Mouse (Mus musculus) heart, embryonic 12.5 days (tissue): ENCODE measurements around the gene Tmtc1. TPM values are rescaled to one million over a fixed set of nuclear protein-coding genes. Genes with fewer than 3 reads are reported as not detected.

Experiments
- ATAC-seq: fragments of 200-750 bp; cut with Nextera tagmentation; 2 replicates; pipeline ENCODE4 v1.8.0; 2017; ENCODE audit warnings: moderate TSS enrichment, moderate library complexity; ENCODE audit not compliant: insufficient number of reproducible peaks, low FRiP score
- H3K27ac ChIP-seq: fragments of 300-500 bp; sonication (generic); 2 replicates; pipeline ENCODE4 v1.5.1; 2016; ENCODE audit warnings: mild to moderate bottlenecking, moderate library complexity; ENCODE audit not compliant: poor library complexity, severe bottlenecking
- H3K27me3 ChIP-seq: fragments of 300-500 bp; sonication (generic); replicated peaks from 2 replicates; pipeline ENCODE4 v1.6.1; 2016; ENCODE audit warnings: mild to moderate bottlenecking, moderate library complexity
- H3K36me3 ChIP-seq: fragments of 300-500 bp; sonication (generic); 2 replicates; pipeline ENCODE4 v1.6.1; 2016; ENCODE audit warnings: mild to moderate bottlenecking, moderate library complexity
- H3K4me1 ChIP-seq: fragments of 300-500 bp; sonication (generic); replicated peaks from 2 replicates; pipeline ENCODE4 v1.6.1; 2016; ENCODE audit warnings: mild to moderate bottlenecking
- H3K4me2 ChIP-seq: fragments of 300-500 bp; sonication (generic); 2 replicates; pipeline ENCODE4 v1.6.1; 2016; ENCODE audit warnings: mild to moderate bottlenecking, moderate library complexity
- H3K4me3 ChIP-seq: fragments of 300-500 bp; sonication (generic); 2 replicates; pipeline ENCODE4 v1.5.1; 2016; ENCODE audit warnings: mild to moderate bottlenecking
- H3K9ac ChIP-seq: fragments of 300-500 bp; sonication (generic); 2 replicates; pipeline ENCODE4 v1.6.1; 2016; ENCODE audit warnings: mild to moderate bottlenecking, moderate library complexity
- H3K9me3 ChIP-seq: fragments of 300-500 bp; sonication (generic); replicated peaks from 2 replicates; pipeline ENCODE4 v1.6.1; 2016; ENCODE audit warnings: mild to moderate bottlenecking, moderate library complexity
- WGBS: fragments of 180-500 bp; shearing (Covaris S2); methylation state at CpG from one replicate; pipeline ENCODE4 v1.1.7; 2016; 5-methylcytosine and 5-hydroxymethylcytosine counted together
- polyA plus RNA-seq: library from polyadenylated mRNA; unstranded; fragments of >200 nt; fragmentation: Nextera tagmentation; extraction: Ambion mirVana; gene quantifications from 2 replicates; pipeline ENCODE4 v1.2.1, GENCODE M21; 2016

Tmtc1 gene
- polyA plus RNA-seq, 1 experiment from 2014 or later, result 3.4 TPM

DNA sequence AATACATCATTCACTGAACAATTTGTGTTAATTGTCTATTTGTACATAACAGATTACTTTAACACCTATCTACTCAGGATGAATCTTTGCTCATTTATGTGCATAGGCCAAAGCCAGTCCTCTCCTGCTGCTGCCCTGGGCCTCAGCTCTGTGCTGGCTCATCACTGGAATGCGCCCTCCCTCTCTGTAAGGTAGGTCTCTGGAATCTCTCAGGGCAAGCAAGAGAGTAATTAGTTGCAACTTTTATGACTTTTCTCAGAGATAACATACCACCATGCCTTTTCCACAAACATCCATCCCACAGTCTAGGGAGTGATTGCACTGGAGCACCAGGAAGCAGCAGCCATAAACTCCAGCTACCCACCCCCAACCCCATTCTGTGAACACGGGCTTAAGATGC, 70.7 kb downstream of the Tmtc1 start:
- 55% methylated on average over 2 of the region's 2 CpGs for WGBS
- Histone ChIP-seq H3K4me2 (no peak overlapping the region), H3K4me3 (no peak overlapping the region), H3K27ac (no peak overlapping the region), H3K9ac (no peak overlapping the region), H3K9me3 (peaks cover 4% of the 10 kb centered on the region; the same call in 1 of the 2 replicates), H3K36me3 (no peaks in the 10 kb centered on the region), H3K27me3 (no peaks in the 10 kb centered on the region), H3K4me1 (no peaks in the 10 kb centered on the region)
- ATAC-seq, result no peak

DNA sequence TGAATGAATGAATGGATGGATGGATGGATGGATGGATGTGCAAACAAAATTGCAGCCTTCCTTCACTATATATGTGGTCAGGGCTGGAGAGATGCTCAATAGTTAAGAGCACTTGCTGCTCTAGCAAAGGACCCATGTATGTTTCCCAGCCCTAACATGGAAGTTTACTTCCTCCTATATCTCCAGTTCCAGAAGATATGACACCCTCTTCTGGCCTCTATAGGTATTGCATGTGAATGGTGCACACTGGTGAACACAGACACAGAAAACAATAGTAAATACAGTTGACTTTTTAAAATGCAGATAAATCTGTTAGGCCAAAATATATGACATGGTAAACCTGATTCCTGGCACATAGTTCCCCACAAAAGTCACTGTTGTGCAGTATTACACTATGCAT, 73.0 kb downstream of the Tmtc1 start:
- Histone ChIP-seq H3K36me3 (no peaks in the 10 kb centered on the region), H3K27ac (no peak overlapping the region), H3K4me2 (no peak overlapping the region), H3K4me3 (no peak overlapping the region), H3K4me1 (no peaks in the 10 kb centered on the region), H3K9me3 (no peaks in the 10 kb centered on the region), H3K27me3 (no peaks in the 10 kb centered on the region), H3K9ac (no peak overlapping the region)
- ATAC-seq, result no peak

DNA sequence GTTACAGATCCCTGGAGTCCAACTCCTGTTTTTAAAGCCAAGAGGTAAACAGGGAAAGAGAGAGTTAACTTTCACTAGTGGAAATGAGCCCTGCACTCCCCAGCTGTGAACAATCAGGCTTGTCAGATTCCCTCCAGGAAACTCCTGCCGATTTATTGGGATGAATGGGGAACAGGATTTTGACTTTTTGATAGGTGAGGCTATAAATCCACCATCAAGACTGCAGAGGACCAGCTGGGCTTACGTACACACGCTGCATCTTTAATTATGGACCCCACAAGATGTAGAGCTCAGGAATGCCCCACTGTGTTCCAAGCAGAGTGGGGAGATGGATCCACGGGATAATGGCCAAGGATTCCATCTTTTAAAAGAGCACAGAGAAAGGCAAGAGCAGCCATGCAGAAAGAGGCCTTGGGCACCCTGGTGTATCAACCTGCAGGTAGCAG, 77.1 kb downstream of the Tmtc1 start:
- Histone ChIP-seq H3K27me3 (no peaks in the 10 kb centered on the region), H3K9ac (no peak overlapping the region), H3K27ac (no peak overlapping the region), H3K4me1 (peaks cover 3% of the 10 kb centered on the region; the same call in 1 of the 2 replicates), H3K36me3 (no peaks in the 10 kb centered on the region), H3K9me3 (no peaks in the 10 kb centered on the region), H3K4me2 (no peak overlapping the region), H3K4me3 (no peak overlapping the region)
- ATAC-seq, result no peak
- 62% methylated on average over 4 of the region's 4 CpGs for WGBS

DNA sequence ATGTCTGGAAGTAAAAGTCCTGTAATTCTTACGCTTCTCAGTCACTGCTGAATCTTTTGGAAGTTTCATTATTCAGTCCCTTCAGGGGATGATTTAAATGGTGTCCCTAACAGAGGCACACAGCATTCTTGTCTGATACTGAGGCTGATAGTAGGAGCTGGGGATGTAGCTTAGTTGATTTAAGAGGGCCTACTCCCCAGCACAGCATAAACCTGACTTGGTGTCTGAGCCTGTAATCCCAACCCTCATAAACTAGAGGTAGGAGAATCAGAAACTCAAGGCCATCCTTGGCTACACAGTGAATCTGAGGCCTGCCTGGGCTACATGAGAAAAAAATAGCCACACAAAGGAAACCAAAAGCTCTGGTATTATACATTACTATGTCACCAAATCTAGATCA, 77.6 kb downstream of the Tmtc1 start:
- ATAC-seq, result no peak
- Histone ChIP-seq H3K27ac (no peak overlapping the region), H3K4me3 (no peak overlapping the region), H3K4me2 (no peak overlapping the region), H3K4me1 (peaks cover 3% of the 10 kb centered on the region; the same call in 1 of the 2 replicates), H3K36me3 (no peaks in the 10 kb centered on the region), H3K9ac (no peak overlapping the region), H3K9me3 (no peaks in the 10 kb centered on the region), H3K27me3 (no peaks in the 10 kb centered on the region)
- WGBS, result 94% methylated on average over 1 of the region's 1 CpGs

DNA sequence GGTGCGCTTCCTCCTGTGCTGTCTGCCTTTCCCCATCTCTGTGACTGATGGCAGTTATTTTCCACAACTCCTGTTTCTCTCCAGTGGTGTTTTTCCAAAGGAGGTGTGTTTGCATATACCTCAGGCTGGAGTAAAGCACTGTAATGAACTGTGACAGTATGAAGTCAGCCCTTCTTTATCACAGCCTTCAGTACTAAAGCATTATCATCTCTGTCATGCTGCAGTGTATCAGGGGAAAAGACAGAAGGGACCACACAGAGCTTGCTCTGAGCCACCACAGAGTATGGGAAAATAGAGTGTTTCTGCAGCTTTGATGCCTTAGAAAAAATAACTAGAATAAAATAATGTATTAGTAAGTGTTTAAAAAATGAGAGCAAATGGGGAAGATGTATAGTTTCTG, 81.0 kb downstream of the Tmtc1 start:
- Histone ChIP-seq H3K27me3 (no peaks in the 10 kb centered on the region), H3K36me3 (no peaks in the 10 kb centered on the region), H3K4me1 (peaks cover 11% of the 10 kb centered on the region; the same call in 1 of the 2 replicates), H3K4me2 (no peak overlapping the region), H3K4me3 (no peak overlapping the region), H3K9ac (no peak overlapping the region), H3K9me3 (no peaks in the 10 kb centered on the region), H3K27ac (no peak overlapping the region)
- WGBS, result 74% methylated on average over 1 of the region's 1 CpGs
- ATAC-seq, result no peak

DNA sequence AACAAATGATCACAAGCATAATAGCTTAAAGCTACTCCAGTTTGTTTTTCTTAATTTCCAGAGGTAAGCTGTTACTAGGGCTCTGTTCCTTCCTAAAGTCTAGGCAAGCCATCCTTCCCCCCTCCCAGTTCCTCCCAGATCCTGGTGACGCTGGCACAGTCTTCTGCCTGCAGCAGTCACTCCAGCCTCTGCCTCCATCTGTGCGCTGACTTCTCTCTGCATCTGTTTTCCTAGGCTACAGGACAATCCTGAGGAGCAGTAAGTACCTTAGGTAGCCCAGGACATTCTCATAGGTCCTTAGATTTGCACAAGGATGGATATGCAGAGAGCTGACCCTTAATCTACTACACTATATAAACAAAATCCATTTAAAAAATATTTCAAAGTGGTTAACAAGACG, 81.7 kb downstream of the Tmtc1 start:
- H3K9ac ChIP-seq, result no peak overlapping the region
- no peak for ATAC-seq
- 61% methylated on average over 3 of the region's 3 CpGs for WGBS
- peaks cover 2% of the 10 kb centered on the region; the same call in 1 of the 2 replicates for H3K36me3 ChIP-seq
- H3K4me1 ChIP-seq, result peaks cover 11% of the 10 kb centered on the region; the same call in 1 of the 2 replicates
- no peaks in the 10 kb centered on the region for H3K9me3 ChIP-seq
- no peak overlapping the region for H3K27ac ChIP-seq
- no peak overlapping the region for H3K4me3 ChIP-seq
- no peaks in the 10 kb centered on the region for H3K27me3 ChIP-seq
- no peak overlapping the region for H3K4me2 ChIP-seq

DNA sequence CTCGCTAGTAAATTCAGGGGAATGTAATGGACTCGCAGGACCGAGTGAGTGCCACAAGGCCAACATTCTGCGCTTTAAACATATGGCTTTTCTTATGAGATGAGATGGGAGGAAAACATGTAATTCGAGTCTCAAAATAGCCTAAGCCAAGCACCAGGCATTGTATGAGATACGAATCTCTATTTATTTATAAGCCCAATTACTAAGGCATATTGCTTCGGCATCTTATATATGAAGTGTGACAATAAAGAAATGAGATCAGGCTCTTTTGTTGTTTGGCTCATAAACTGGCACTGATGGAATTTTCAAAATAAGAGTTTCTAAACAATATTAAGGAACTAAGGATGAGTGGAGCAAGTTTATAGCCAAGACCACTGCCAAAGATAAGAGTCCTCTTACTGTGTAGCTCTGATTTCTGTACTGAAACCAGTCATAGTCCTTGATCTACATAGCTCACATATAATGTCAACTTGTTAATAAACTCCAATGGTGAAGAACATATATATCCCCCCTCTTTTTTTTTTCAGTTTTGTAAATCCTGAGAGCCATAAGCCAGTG, 84.8 kb downstream of the Tmtc1 start:
- no peak overlapping the region for H3K9ac ChIP-seq
- H3K27ac ChIP-seq, result no peak overlapping the region
- H3K9me3 ChIP-seq, result peaks cover 3% of the 10 kb centered on the region; the same call in 1 of the 2 replicates
- H3K4me3 ChIP-seq, result no peak overlapping the region
- 86% methylated on average over 7 of the region's 7 CpGs for WGBS
- H3K36me3 ChIP-seq, result peaks cover 17% of the 10 kb centered on the region
- no peak for ATAC-seq
- H3K4me2 ChIP-seq, result no peak overlapping the region
- no peaks in the 10 kb centered on the region for H3K27me3 ChIP-seq
- peaks cover 11% of the 10 kb centered on the region; the same call in 1 of the 2 replicates for H3K4me1 ChIP-seq

DNA sequence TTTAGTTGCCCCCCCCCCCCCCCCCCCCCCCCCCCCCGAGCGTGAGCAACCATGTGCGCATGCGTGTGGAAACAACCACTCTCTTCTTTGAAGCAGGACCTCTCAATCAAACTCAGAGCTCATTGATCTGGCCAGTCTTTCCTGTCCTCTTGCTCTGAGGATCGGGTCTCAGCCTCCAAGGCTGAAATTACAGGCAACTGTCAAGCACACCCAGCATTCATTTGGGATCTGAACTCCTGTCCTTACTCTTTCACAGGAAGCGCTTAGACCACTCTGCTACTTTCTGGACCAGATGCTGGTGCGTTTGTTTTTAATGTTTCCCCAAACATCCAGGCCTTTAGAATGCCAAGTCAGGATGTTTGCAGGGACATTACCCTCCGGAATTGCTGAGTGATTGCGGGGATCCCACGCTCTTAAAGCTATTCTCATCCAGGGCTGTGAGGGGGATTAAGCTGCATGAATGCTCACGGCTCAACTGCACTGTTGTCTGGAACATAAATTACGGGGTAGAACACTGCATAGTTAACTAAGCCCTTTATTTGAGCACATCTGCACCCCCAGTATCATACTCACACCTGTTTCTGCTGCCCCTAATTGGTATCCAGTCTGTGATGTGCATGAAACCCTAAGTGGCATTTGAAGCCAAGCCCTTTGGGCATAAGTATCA, 85.5 kb downstream of the Tmtc1 start:
- Histone ChIP-seq H3K36me3 (peaks cover 17% of the 10 kb centered on the region), H3K4me2 (no peak overlapping the region), H3K27ac (no peak overlapping the region), H3K9me3 (peaks cover 3% of the 10 kb centered on the region; the same call in 1 of the 2 replicates), H3K27me3 (no peaks in the 10 kb centered on the region), H3K4me3 (no peak overlapping the region), H3K4me1 (peaks cover 11% of the 10 kb centered on the region; the same call in 1 of the 2 replicates), H3K9ac (no peak overlapping the region)
- WGBS, result 70% methylated on average over 8 of the region's 12 CpGs
- ATAC-seq, result no peak

DNA sequence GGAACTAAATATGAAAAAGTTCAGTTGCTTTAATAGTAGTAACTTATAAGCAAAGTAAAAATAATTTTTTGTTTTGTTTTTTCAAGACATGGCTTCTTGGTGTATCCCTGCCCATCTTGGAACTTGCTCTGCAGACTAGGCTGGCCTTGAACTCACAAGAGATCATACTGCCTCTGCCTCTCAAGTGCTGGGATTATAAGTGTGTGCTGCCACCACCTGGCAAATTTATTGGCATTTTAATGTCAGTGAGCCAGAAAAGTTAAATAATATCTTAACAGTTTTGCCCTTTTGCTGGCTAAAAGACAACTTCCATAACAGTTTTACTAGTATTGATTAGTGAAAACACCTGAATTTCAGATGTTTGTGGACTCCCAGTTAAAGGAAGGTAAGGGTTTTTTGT, 88.0 kb downstream of the Tmtc1 start:
- peaks cover 3% of the 10 kb centered on the region; the same call in 1 of the 2 replicates for H3K9me3 ChIP-seq
- no peak overlapping the region for H3K4me2 ChIP-seq
- no peak overlapping the region for H3K9ac ChIP-seq
- no peaks in the 10 kb centered on the region for H3K27me3 ChIP-seq
- H3K4me3 ChIP-seq, result no peak overlapping the region
- peaks cover 17% of the 10 kb centered on the region for H3K36me3 ChIP-seq
- ATAC-seq, result no peak
- H3K27ac ChIP-seq, result no peak overlapping the region
- H3K4me1 ChIP-seq, result peaks cover 7% of the 10 kb centered on the region; the same call in 1 of the 2 replicates

DNA sequence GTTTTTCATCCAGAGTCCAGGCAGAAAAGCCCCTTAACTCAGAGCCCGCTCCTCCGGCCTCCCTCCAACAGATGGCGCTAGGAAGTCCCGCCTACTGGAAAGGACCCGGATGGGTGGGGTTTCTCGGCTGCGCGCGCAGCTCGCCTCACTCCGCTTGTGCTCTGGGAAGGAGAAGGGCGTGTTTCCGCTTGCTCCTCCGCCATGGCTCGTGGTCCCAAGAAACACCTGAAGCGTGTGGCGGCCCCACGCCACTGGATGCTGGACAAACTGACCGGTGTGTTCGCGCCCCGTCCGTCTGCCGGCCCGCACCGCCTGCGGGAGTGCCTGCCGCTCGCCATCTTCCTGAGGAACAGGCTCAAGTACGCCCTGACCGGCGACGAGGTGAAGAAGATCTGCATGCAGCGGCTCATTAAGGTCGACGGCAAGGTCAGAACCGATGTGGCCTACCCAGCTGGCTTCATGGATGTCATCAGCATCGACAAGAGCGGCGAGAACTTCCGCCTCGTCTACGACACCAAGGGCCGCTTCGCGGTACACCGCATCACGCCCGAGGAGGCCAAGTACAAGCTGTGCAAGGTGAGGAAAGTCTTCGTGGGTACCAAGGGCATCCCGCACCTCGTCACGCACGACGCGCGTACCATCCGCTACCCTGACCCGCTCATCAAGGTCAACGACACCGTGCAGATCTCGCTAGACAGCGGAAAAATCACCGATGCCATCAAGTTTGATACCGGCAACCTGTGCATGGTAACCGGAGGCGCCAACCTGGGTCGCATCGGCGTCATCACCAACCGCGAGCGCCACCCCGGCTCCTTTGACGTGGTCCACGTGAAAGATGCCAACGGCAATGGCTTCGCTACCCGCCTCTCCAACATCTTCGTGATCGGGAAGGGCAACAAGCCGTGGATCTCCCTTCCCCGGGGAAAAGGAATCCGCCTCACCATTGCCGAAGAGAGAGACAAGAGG, 89.4 kb downstream of the Tmtc1 start:
- WGBS, result 22% methylated on average over 85 of the region's 85 CpGs
- peak; percentile 92 for ATAC-seq
- Histone ChIP-seq H3K36me3 (peaks cover 17% of the 10 kb centered on the region), H3K9ac (peak overlapping the region; percentile 76), H3K9me3 (peaks cover 3% of the 10 kb centered on the region; the same call in 1 of the 2 replicates), H3K27ac (no peak overlapping the region), H3K4me2 (peak overlapping the region; percentile 78), H3K27me3 (no peaks in the 10 kb centered on the region), H3K4me1 (no peaks in the 10 kb centered on the region), H3K4me3 (peak overlapping the region; percentile 66)

DNA sequence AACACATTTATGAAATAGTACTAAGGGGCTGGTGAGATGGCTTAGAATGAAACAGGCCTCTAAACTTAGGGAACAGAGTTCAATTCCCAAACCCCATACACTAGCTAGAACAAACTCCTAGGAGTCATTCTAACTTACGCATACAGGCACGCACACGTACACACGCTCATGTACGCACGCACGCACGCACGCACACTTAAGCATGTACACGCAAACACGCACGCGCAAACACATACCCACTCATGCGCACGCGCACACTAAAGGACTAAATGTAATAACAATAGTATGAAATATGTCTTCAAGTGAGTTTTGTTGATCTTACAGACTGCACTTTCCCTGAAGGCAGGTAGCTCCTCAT, 90.1 kb downstream of the Tmtc1 start:
- Histone ChIP-seq H3K27me3 (no peaks in the 10 kb centered on the region), H3K9ac (no peak overlapping the region), H3K4me1 (no peaks in the 10 kb centered on the region), H3K4me3 (peak overlapping the region; percentile 66), H3K4me2 (peak overlapping the region; percentile 78), H3K9me3 (peaks cover 3% of the 10 kb centered on the region; the same call in 1 of the 2 replicates), H3K27ac (no peak overlapping the region), H3K36me3 (peaks cover 17% of the 10 kb centered on the region)
- 81% methylated on average over 16 of the region's 16 CpGs for WGBS
- peak; percentile 18; the same call in 1 of the 2 replicates for ATAC-seq
